Mouse (Mus musculus) liver, embryonic 14.5 days (tissue): Measurements from ENCODE around the gene Tbcc. TPM values are rescaled to one million over a fixed set of nuclear protein-coding genes. Genes with fewer than 3 reads are reported as not detected.
A peak's percentile ranks its signal among the peaks of the same experiment; 100 is the strongest.

Experiments used
- ATAC-seq: fragments of 200-750 bp; cut with Nextera tagmentation; 2 replicates; pipeline ENCODE4 v1.8.0; 2017; ENCODE audit warnings: moderate number of reproducible peaks, mild to moderate bottlenecking, moderate library complexity; ENCODE audit not compliant: insufficient read depth
- DNase-seq, 3 experiments: peaks; one replicate each; pipeline ENCODE4 v3.0.0-alpha.2; 2012 to 2013; ENCODE audit warnings: low read depth in 3 of 3, low spot score in 3 of 3
- H3K27ac ChIP-seq: fragments of 300-500 bp; sonication (generic); 2 replicates; pipeline ENCODE4 v1.5.1; 2014; ENCODE audit warnings: moderate library complexity, mild to moderate bottlenecking, control low read depth, inconsistent platforms
- H3K27me3 ChIP-seq: fragments of 300-500 bp; sonication (generic); 2 replicates; pipeline ENCODE4 v1.6.1; 2014; ENCODE audit warnings: mild to moderate bottlenecking, low read length, moderate library complexity; ENCODE audit not compliant: control insufficient read depth, insufficient read depth
- H3K36me3 ChIP-seq: fragments of 300-500 bp; sonication (generic); replicated peaks from 2 replicates; pipeline ENCODE4 v1.6.1; 2014; ENCODE audit warnings: low read depth; ENCODE audit not compliant: control insufficient read depth, insufficient read depth
- H3K4me1 ChIP-seq, 2 experiments: fragments of 200-500 bp in 1 of 2; fragments of 300-500 bp in 1 of 2; sonication (generic) in 1 of 2; replicated peaks; 2 replicates each; pipeline ENCODE4 v1.6.1; 2012 to 2014; ENCODE audit warnings: antibody characterized with exemption in 1 of 2, inconsistent platforms in 1 of 2, low read length in 1 of 2; ENCODE audit not compliant: control insufficient read depth in 2 of 2, insufficient read depth in 2 of 2
- H3K4me2 ChIP-seq: fragments of 300-500 bp; sonication (generic); 2 replicates; pipeline ENCODE4 v1.6.1; 2014; ENCODE audit warnings: low read depth, mild to moderate bottlenecking, control low read depth, moderate library complexity
- H3K4me3 ChIP-seq, 2 experiments: fragments of 200-500 bp in 1 of 2; fragments of 300-500 bp in 1 of 2; sonication (generic) in 1 of 2; 2 replicates each; pipeline ENCODE4 v1.5.1; 2012 to 2014; ENCODE audit warnings: low read depth in 2 of 2, low read length in 2 of 2, mild to moderate bottlenecking in 2 of 2, control low read depth in 1 of 2, inconsistent platforms in 1 of 2, moderate library complexity in 1 of 2; ENCODE audit not compliant: insufficient read depth in 1 of 2
- H3K9ac ChIP-seq: fragments of 300-500 bp; sonication (generic); replicated peaks from 2 replicates; pipeline ENCODE4 v1.6.1; 2014; ENCODE audit warnings: mild to moderate bottlenecking, control low read depth, moderate library complexity
- H3K9me3 ChIP-seq: fragments of 300-500 bp; sonication (generic); 2 replicates; pipeline ENCODE4 v1.6.1; 2016; ENCODE audit warnings: low read length, mixed read lengths; ENCODE audit not compliant: control insufficient read depth
- CTCF ChIP-seq: IDR thresholded peaks from 2 replicates; pipeline ENCODE4 v1.5.1; 2016; ENCODE audit warnings: antibody characterized with exemption, low read depth, control low read depth
- EP300 ChIP-seq: IDR thresholded peaks from 2 replicates; pipeline ENCODE4 v1.6.1; 2016; ENCODE audit warnings: antibody characterized with exemption, low read depth
- WGBS: fragments of 180-500 bp; shearing (Covaris S2); extraction: QIAGEN DNeasy Blood & Tissue Kit; methylation state at CpG from one replicate; pipeline ENCODE4 v1.1.7; 2014; ENCODE audit not compliant: insufficient replicate concordance; 5-methylcytosine and 5-hydroxymethylcytosine counted together
- polyA plus RNA-seq, 2 experiments: library from polyadenylated mRNA; depleted of rRNA in 1 of 2; stranded (reverse) in 1 of 2; unstranded in 1 of 2; fragments of >200 nt; fragmentation: Nextera tagmentation in 1 of 2; extraction: Ambion mirVana in 1 of 2; gene quantifications; 2 replicates each; pipeline versions ENCODE4 v1.2.1 to v1.2.3; 2012 to 2014

Gene Tbcc
- polyA plus RNA-seq, 2 experiments, result 9.4 to 23.1 TPM

- Histone ChIP-seq H3K4me1 (peaks cover 0 to 5% of the 10 kb centered on the region in 2 experiments; a peak in 3 of 4 replicates), H3K4me2 (no peak overlapping the region), H3K36me3 (no peaks in the 10 kb centered on the region), H3K4me3 (no peak overlapping the region), H3K27ac (no peak overlapping the region), H3K9ac (no peak overlapping the region), H3K9me3 (no peaks in the 10 kb centered on the region), H3K27me3 (no peaks in the 10 kb centered on the region)
- 43% methylated on average over 13 of the region's 13 CpGs for WGBS
- TF ChIP-seq CTCF (no peak), EP300 (no peak)
- DNase-seq (no peak), ATAC-seq (no peak)
Observed at GRCm38 (mm10) chr17:46897221-46897950, 6.9 kb downstream of the Tbcc start.

- Histone ChIP-seq H3K9me3 (no peaks in the 10 kb centered on the region), H3K4me3 (no peak overlapping the region), H3K36me3 (no peaks in the 10 kb centered on the region), H3K27ac (no peak overlapping the region), H3K4me1 (no peaks in the 10 kb centered on the region; a peak in 1 of 4 replicates), H3K4me2 (no peak overlapping the region), H3K9ac (no peak overlapping the region), H3K27me3 (no peaks in the 10 kb centered on the region)
- ATAC-seq, result no peak
- 28% methylated on average over 2 of the region's 2 CpGs for WGBS
- DNase-seq, result no peak
- TF ChIP-seq CTCF, result no peak
- no peak for TF ChIP-seq EP300
Observed at GRCm38 (mm10) chr17:46900941-46901340, 10.5 kb downstream of the Tbcc start.

DNA sequence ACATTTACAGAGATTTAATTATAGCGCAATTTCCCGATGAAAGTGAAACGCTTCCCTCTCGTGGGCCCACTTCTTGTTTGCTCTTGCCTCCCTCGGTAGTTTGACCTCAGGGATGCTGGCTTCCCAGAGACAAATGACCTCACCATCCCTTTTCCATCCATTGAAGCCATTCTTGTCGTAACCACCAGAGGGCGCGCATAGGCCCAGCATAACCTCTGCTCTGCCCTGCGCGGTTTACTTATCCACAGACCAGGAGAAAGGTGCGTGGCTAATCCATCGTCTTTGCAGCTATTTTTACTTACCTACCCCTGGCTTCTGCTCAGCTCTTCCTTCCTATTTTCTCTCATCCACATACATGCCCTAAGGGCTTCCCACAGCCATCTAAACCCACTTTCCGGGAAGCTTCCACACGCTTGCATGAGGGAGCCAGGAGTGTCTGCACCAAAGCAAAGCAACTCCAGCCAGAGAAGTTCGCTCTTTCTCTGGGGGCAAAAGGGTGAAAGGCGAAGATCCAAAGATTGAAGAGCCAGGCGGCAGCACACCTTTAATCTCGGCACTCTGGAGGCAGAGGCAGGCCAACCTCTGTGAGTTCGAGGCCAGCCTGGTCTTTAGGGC is 13.5 kb downstream of the Tbcc start:
- Histone ChIP-seq H3K36me3 (no peaks in the 10 kb centered on the region), H3K27ac (no peak overlapping the region), H3K9ac (no peak overlapping the region), H3K4me2 (no peak overlapping the region), H3K27me3 (no peaks in the 10 kb centered on the region), H3K4me1 (no peaks in the 10 kb centered on the region; a peak in 1 of 4 replicates), H3K9me3 (no peaks in the 10 kb centered on the region), H3K4me3 (no peak overlapping the region)
- ATAC-seq (no peak), DNase-seq (peak in 2 of 3 experiments; percentile 52 to 59)
- WGBS, result 21% methylated on average over 19 of the region's 19 CpGs
- TF ChIP-seq CTCF, result peak; percentile 98
- TF ChIP-seq EP300, result no peak

DNA sequence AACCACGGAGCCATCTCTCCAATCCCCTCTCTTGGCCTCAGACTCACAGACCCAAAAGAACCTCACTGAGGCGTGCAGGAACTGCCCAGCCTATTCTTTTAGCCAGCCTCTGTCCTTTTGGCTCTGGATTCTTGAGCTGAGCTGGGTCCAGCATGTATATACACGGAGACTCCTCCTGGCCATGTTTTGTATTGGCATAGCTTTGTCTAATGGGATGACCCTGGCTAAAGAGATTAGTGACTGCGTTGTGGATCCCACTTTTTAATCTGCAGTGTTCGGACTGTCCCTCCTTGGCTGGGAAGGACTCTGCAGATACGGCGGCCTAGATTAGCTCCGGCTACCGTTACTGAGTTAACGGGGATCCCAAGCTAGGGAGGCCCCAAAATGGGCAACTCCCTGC is 19.7 kb downstream of the Tbcc start, which contains the start of gene Prph2:
Prph2 (plus strand) TSS at position 274 of the 400 bp plus-strand sequence.
- Histone ChIP-seq H3K4me3 (no peak within 1 kb of the TSS), H3K36me3 (no peaks in the 10 kb centered on the region), H3K4me2 (no peak within 1 kb of the TSS), H3K9me3 (no peaks in the 10 kb centered on the region), H3K27ac (no peak within 1 kb of the TSS), H3K4me1 (no peaks in the 10 kb centered on the region), H3K9ac (no peak within 1 kb of the TSS), H3K27me3 (no peaks in the 10 kb centered on the region)
- WGBS, result 66% methylated on average over 10 of the region's 10 CpGs
- DNase-seq (no peak), ATAC-seq (no peak)
- TF ChIP-seq EP300, result no peak
- no peak for TF ChIP-seq CTCF

DNA sequence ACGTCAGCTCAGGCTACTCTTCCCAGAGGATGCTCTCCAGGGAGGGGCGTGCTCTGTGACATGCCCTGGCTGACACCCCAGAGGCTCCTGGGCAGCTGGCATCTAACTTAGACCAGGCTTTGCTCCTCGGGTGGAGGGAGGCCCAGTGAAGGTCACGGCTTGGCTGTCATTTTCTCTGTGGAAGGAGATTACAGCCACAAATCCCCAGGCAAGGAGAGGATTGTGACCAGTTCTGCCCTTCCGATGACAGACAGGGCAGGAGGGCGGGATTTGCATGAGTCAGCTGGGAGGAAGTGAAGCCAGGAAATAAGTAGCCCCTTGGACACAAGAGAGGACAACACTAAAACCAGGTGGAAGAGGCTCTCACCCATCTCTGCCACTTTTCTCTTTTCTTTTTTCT is 21.8 kb downstream of the Tbcc start:
- no peaks in the 10 kb centered on the region for H3K9me3 ChIP-seq
- TF ChIP-seq EP300 (no peak), CTCF (no peak)
- no peak overlapping the region for H3K4me2 ChIP-seq
- no peak overlapping the region for H3K4me3 ChIP-seq
- DNase-seq, result no peak
- no peaks in the 10 kb centered on the region for H3K36me3 ChIP-seq
- no peak overlapping the region for H3K27ac ChIP-seq
- H3K4me1 ChIP-seq, result no peaks in the 10 kb centered on the region
- no peaks in the 10 kb centered on the region for H3K27me3 ChIP-seq
- ATAC-seq, result no peak
- no peak overlapping the region for H3K9ac ChIP-seq
- WGBS, result 33% methylated on average over 6 of the region's 6 CpGs
